Mouse (Mus musculus): ENCODE measurements at regions not wholly inside any gene's neighbourhood (a gene's known extent, or its start where the extent isn't known, plus 50 kb on each side); places are given as distances from the start of the nearest gene placed in this dataset.
"Not testable (repeated sequence)": the region's sequence is repeated elsewhere in the genome, so short reads cannot be mapped to it uniquely, and the experiment has no call there.

GRCm38 (mm10) chr14:71639083-71639482 lies 852.6 kb downstream of the Gm9195 start:
- 43% methylated on average over 1 of the region's 1 CpGs for WGBS
- H3K4me2 ChIP-seq, result no peak overlapping the region
- H3K4me3 ChIP-seq, result no peak overlapping the region
- H3K27me3 ChIP-seq (replicated peaks), result no peaks in the 10 kb centered on the region
- H3K9me3 ChIP-seq (replicated peaks), result no peaks in the 10 kb centered on the region
- H3K4me1 ChIP-seq (replicated peaks), result no peaks in the 10 kb centered on the region
- ATAC-seq (ENCODE audit: insufficient number of reproducible peaks, low FRiP score), result no peak
- H3K27ac ChIP-seq (ENCODE audit: poor library complexity, severe bottlenecking), result no peak overlapping the region
- no peak overlapping the region for H3K9ac ChIP-seq
- H3K36me3 ChIP-seq, result no peaks in the 10 kb centered on the region

- H3K9ac ChIP-seq, result no peak overlapping the region
- 89% methylated on average over 1 of the region's 1 CpGs for WGBS
Measured at GRCm38 (mm10) chr14:71635091-71635490, 856.5 kb downstream of the Gm9195 start.

GRCm38 (mm10) chr14:71609698-71610301 lies 881.8 kb downstream of the Gm9195 start:
- no peaks in the 10 kb centered on the region for H3K36me3 ChIP-seq
- no peak overlapping the region for H3K27ac ChIP-seq (ENCODE audit: poor library complexity, severe bottlenecking)
- ATAC-seq (ENCODE audit: insufficient number of reproducible peaks, low FRiP score), result no peak
- H3K9me3 ChIP-seq (replicated peaks), result no peaks in the 10 kb centered on the region
- H3K4me1 ChIP-seq (replicated peaks), result no peaks in the 10 kb centered on the region
- WGBS, result 78% methylated on average over 4 of the region's 4 CpGs
- H3K27me3 ChIP-seq (replicated peaks), result no peaks in the 10 kb centered on the region
- no peak overlapping the region for H3K9ac ChIP-seq
- H3K4me2 ChIP-seq, result no peak overlapping the region
- H3K4me3 ChIP-seq, result no peak overlapping the region

More at GRCm38 (mm10) chr14:71635091-71635490, 856.5 kb downstream of the Gm9195 start:
- no peaks in the 10 kb centered on the region for H3K9me3 ChIP-seq (replicated peaks)
- no peak overlapping the region for H3K4me2 ChIP-seq
- H3K27me3 ChIP-seq (replicated peaks), result no peaks in the 10 kb centered on the region
- no peak for ATAC-seq (ENCODE audit: insufficient number of reproducible peaks, low FRiP score)
- no peak overlapping the region for H3K27ac ChIP-seq (ENCODE audit: poor library complexity, severe bottlenecking)
- no peaks in the 10 kb centered on the region for H3K4me1 ChIP-seq (replicated peaks)
- no peak overlapping the region for H3K4me3 ChIP-seq
- no peaks in the 10 kb centered on the region for H3K36me3 ChIP-seq

- Histone ChIP-seq H3K4me3 (no peak overlapping the region), H3K27ac (ENCODE audit: poor library complexity, severe bottlenecking) (no peak overlapping the region), H3K9ac (no peak overlapping the region), H3K9me3 (replicated peaks) (no peaks in the 10 kb centered on the region), H3K27me3 (replicated peaks) (no peaks in the 10 kb centered on the region), H3K36me3 (no peaks in the 10 kb centered on the region), H3K4me2 (no peak overlapping the region), H3K4me1 (replicated peaks) (no peaks in the 10 kb centered on the region)
- ATAC-seq (ENCODE audit: insufficient number of reproducible peaks, low FRiP score), result no peak
- WGBS, result 78% methylated on average over 2 of the region's 2 CpGs
Measured at GRCm38 (mm10) chr14:71603710-71604109, 887.9 kb downstream of the Gm9195 start.

- Histone ChIP-seq H3K4me3 (no peak overlapping the region), H3K9ac (no peak overlapping the region)
Measured at GRCm38 (mm10) chr14:71597859-71598258, 893.8 kb downstream of the Gm9195 start.

GRCm38 (mm10) chr14:71588694-71589240 lies 902.9 kb downstream of the Gm9195 start:
- Histone ChIP-seq H3K9me3 (replicated peaks) (no peaks in the 10 kb centered on the region), H3K4me1 (replicated peaks) (0 out of 2 replicates have a peak, but pooled peaks cover 4% of the 10 kb centered on the region), H3K4me2 (no peak overlapping the region), H3K27me3 (replicated peaks) (no peaks in the 10 kb centered on the region), H3K9ac (no peak overlapping the region), H3K36me3 (no peaks in the 10 kb centered on the region), H3K27ac (ENCODE audit: poor library complexity, severe bottlenecking) (no peak overlapping the region), H3K4me3 (no peak overlapping the region)
- WGBS, result 37% methylated on average over 1 of the region's 1 CpGs
- no peak for ATAC-seq (ENCODE audit: insufficient number of reproducible peaks, low FRiP score)

More at GRCm38 (mm10) chr14:71597859-71598258, 893.8 kb downstream of the Gm9195 start:
- no peaks in the 10 kb centered on the region for H3K36me3 ChIP-seq
- ATAC-seq (ENCODE audit: insufficient number of reproducible peaks, low FRiP score), result no peak
- H3K9me3 ChIP-seq (replicated peaks), result no peaks in the 10 kb centered on the region
- H3K4me2 ChIP-seq, result no peak overlapping the region
- no peak overlapping the region for H3K27ac ChIP-seq (ENCODE audit: poor library complexity, severe bottlenecking)
- H3K4me1 ChIP-seq (replicated peaks), result no peaks in the 10 kb centered on the region
- no peaks in the 10 kb centered on the region for H3K27me3 ChIP-seq (replicated peaks)
- 69% methylated on average over 3 of the region's 3 CpGs for WGBS

- H3K27ac ChIP-seq (ENCODE audit: poor library complexity, severe bottlenecking), result no peak overlapping the region
- 0 out of 2 replicates have a peak, but pooled peaks cover 4% of the 10 kb centered on the region for H3K4me1 ChIP-seq (replicated peaks)
- no peak overlapping the region for H3K4me3 ChIP-seq
- H3K9me3 ChIP-seq (replicated peaks), result no peaks in the 10 kb centered on the region
- no peaks in the 10 kb centered on the region for H3K36me3 ChIP-seq
- no peak for ATAC-seq (ENCODE audit: insufficient number of reproducible peaks, low FRiP score)
- no peak overlapping the region for H3K9ac ChIP-seq
- H3K27me3 ChIP-seq (replicated peaks), result no peaks in the 10 kb centered on the region
- H3K4me2 ChIP-seq, result no peak overlapping the region
Measured at GRCm38 (mm10) chr14:71588006-71588405, 903.6 kb downstream of the Gm9195 start.

GRCm38 (mm10) chr14:71564816-71565215 lies 926.8 kb downstream of the Gm9195 start:
- Histone ChIP-seq H3K4me2 (no peak overlapping the region), H3K36me3 (no peaks in the 10 kb centered on the region), H3K4me1 (replicated peaks) (no peaks in the 10 kb centered on the region), H3K27ac (ENCODE audit: poor library complexity, severe bottlenecking) (no peak overlapping the region), H3K4me3 (no peak overlapping the region), H3K9me3 (replicated peaks) (no peaks in the 10 kb centered on the region), H3K27me3 (replicated peaks) (no peaks in the 10 kb centered on the region), H3K9ac (no peak overlapping the region)
- ATAC-seq (ENCODE audit: insufficient number of reproducible peaks, low FRiP score), result no peak
- WGBS, result 67% methylated on average over 3 of the region's 3 CpGs

GRCm38 (mm10) chr14:71561906-71562305 lies 929.7 kb downstream of the Gm9195 start:
- Histone ChIP-seq H3K27ac (ENCODE audit: poor library complexity, severe bottlenecking) (no peak overlapping the region), H3K4me3 (no peak overlapping the region), H3K27me3 (replicated peaks) (no peaks in the 10 kb centered on the region), H3K9me3 (replicated peaks) (no peaks in the 10 kb centered on the region), H3K4me2 (no peak overlapping the region), H3K4me1 (replicated peaks) (no peaks in the 10 kb centered on the region), H3K36me3 (no peaks in the 10 kb centered on the region), H3K9ac (no peak overlapping the region)
- ATAC-seq (ENCODE audit: insufficient number of reproducible peaks, low FRiP score), result no peak
- WGBS, result 77% methylated on average over 4 of the region's 4 CpGs

- H3K4me2 ChIP-seq; H3K27ac ChIP-seq (ENCODE audit: poor library complexity, severe bottlenecking); H3K27me3 ChIP-seq (replicated peaks); H3K4me3 ChIP-seq; H3K9me3 ChIP-seq (replicated peaks); H3K4me1 ChIP-seq (replicated peaks); H3K36me3 ChIP-seq; ATAC-seq (ENCODE audit: insufficient number of reproducible peaks, low FRiP score); H3K9ac ChIP-seq: not testable (repeated sequence)
- WGBS, result 84% methylated on average over 2 of the region's 3 CpGs
Measured at GRCm38 (mm10) chr14:71554324-71554723, 937.3 kb downstream of the Gm9195 start.

- no peak overlapping the region for H3K4me3 ChIP-seq
- no peaks in the 10 kb centered on the region for H3K4me1 ChIP-seq (replicated peaks)
- no peaks in the 10 kb centered on the region for H3K36me3 ChIP-seq
- H3K9ac ChIP-seq, result no peak overlapping the region
- no peaks in the 10 kb centered on the region for H3K27me3 ChIP-seq (replicated peaks)
- no peak overlapping the region for H3K4me2 ChIP-seq
- ATAC-seq (ENCODE audit: insufficient number of reproducible peaks, low FRiP score), result no peak
- no peaks in the 10 kb centered on the region for H3K9me3 ChIP-seq (replicated peaks)
- 81% methylated on average over 3 of the region's 3 CpGs for WGBS
- H3K27ac ChIP-seq (ENCODE audit: poor library complexity, severe bottlenecking), result no peak overlapping the region
Measured at GRCm38 (mm10) chr14:71543580-71543979, 943.9 kb upstream of the Fam160b2 start.
